Mouse (Mus musculus): Measurements from ENCODE around the gene Gm28230. TPM values are rescaled to one million over a fixed set of nuclear protein-coding genes. Genes with fewer than 3 reads are reported as not detected.

The Gm28230 gene
- total RNA-seq, 2 experiments from 2014 or later: not detected

DNA sequence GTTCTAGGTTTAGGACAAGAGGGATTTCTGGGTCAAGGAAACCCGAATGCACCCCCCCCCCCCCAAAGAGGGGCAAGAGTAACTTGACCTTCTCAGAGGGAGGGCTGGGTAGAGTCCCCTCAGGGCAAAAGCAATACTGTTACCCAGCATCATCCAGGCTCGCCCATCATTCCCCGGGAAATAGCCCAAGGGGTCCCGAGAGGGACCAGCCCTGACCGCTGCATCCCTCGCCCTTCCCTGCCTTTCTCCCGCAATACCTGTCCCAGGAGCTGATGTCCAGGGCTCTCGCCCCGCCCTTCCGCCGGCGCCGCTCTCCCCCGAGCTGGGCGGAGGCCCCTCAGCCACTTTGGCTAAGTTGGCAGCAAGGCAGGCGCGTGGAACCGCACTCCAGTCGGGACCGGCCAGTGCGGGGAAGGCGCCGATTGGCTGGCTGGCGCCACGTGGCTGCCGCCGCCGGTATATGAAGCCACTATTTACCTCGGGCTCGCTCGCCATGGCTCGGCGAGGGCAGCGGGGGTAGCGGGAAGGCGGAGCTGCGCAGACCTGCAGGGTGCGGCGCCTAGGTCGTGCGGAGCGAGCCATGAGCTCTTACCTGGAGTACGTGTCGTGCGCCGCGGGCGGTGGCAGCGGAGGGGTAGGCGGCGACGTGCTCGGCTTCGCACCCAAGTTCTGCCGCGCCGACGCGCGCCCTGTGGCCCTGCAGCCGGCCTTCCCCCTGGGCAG, 36.2 kb downstream of the Gm28230 start, which contains the start of gene Hoxd1:
Gene Hoxd1 (plus strand): TSS at position 459 of the 723 bp plus-strand sequence.
- DNase-seq (ENCODE audit: low spot score in 2 of 2): peak in 1 of 2 experiments; percentile 14

DNA sequence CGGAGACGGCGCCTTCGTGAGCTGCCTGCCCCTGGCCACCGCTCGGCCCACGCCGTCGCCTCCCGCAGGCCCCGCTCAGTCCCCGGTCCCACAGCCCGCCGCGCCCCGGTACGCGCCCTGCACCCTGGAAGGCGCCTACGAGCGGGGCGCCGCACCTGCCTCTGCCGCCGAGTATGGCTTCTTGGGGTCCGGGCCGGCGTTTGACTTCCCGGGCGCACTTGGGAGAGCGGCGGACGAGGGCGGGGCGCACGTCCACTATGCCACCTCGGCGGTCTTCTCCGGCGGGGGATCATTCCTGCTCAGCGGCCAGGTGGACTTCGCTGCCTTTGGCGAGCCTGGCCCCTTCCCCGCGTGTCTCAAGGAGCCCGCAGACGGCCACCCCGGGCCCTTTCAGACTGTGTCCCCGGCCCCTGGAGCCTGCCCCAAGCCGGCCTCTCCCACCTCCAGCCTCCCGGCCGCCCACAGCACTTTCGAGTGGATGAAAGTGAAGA, 36.8 kb downstream of the Gm28230 start:
- DNase-seq (ENCODE audit: low spot score in 2 of 2): no peak

DNA sequence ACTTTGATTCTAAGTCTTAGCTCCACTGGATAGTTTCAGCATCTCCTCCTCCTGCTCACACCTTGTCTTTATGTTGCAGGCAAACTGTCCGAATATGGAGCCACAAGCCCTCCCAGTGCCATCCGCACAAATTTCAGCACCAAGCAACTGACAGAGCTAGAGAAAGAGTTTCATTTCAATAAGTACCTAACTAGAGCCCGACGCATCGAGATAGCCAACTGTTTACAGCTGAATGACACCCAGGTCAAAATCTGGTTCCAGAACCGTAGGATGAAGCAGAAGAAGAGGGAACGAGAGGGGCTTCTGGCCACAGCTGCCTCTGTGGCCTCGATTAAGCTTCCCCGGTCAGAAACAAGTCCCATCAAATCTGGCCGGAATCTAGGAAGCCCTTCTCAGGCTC, 37.4 kb downstream of the Gm28230 start:
- no peak for DNase-seq (ENCODE audit: low spot score in 2 of 2)

DNA sequence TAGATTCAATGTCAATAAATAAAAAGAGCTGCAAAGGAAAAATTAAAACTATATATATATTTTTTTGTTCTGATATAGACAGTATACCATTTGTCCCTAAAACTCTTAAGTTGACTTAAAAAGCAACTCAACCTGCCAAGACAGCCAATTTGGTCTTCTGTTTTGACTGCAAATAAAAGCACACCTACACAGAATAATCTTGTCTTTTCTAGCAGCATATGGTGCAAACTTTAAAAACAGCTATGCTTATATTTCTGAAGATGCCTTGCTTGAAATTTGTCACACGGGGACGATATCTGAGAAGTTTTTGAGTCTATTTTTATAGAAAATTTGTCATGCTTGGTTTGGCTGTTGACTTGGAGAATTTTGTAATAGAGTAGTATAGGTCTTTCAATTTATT, 47.8 kb downstream of the Gm28230 start:
- DNase-seq (ENCODE audit: low spot score in 2 of 2): no peak

DNA sequence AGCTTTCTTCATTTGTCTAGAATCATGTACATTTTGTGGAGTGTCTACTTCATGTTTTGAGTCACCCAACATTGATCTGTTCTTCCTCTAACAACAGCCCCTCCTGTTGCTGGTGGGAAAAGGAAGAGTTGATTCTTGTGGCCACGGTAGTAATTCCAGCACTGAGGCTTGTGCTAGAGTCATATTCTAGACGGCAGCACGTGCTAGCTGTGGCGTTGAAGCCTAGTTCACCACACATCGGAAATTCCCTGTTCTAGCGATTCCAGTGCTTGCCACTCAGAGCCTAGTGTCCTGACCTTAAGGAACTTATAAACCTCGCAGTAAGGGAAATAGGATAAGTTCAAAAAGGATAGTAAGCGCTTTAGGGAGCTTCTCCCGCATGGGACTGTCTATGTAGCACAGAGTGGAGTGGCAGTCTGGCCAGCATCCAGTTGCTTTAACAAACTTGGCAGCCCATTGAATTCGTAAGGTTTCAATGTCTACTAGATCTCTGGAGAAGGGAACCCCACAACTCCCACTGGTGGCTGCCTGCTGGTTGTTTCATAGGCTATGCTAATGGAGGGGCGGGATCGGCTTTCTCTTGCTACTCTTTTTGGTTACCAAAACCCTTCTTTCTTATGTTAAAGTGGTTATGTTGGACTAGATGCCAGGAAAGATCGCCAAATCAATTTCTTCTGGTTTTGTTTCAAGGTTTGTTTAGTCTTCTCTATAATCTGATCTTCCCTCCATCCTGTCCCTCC, 51.2 kb downstream of the Gm28230 start:
- peak in 1 of 2 experiments; percentile 6 for DNase-seq (ENCODE audit: low spot score in 2 of 2)

DNA sequence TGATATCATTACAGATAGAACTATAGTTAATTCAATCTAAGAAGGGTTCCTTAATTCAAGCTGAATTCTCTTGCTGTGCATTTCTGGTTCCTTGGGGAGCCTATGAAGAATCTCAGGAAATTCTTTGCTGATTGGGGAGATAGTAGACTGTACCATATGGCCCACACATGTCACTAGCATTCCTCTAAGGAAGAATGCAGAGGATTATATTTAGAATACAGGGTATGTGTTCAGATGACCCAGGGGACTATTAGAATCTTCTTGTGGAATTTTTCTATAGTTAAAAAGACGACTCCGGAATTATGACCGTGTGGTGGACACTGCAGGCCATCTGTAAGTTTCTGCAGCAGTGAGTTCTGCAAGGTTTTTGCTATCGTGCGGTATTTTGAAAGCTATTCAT, 54.9 kb downstream of the Gm28230 start:
- no peak for DNase-seq (ENCODE audit: low spot score in 2 of 2)

DNA sequence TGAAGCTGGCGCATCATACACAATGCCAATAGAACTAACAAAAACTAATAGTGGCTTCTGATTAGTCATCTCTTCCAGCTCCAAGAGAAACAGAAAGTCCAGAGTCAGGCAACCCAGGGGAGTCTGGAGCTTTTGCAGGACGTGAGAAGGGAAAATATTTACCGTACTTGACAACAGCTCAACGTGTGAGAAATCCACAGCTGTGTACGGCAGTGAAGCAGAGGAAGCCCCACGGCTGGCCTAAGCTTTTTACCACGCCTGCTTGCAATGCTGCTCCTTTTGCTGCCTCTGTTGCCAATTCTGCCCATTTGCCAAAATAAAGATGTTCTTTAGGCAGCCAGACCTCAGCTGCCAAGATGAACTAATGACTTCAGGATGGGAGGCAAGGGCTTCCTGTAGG, 69.0 kb downstream of the Gm28230 start:
- DNase-seq (ENCODE audit: low spot score in 2 of 2): no peak

Small RNA genes lying within 50 kb of the gene (microRNA-seq; reads per million reads assigned to microRNA genes)
- gene Gm44463: 0 reads per million in 2 experiments
- gene Mir10b: 10.7 to 11.6 reads per million in 2 experiments

Other genes with a start within 250 kb of the Gm28230 start
- 10 to 100 TPM; 55.3 to 55.4 TPM for gene Lnpk, start 147.3 kb upstream of the Gm28230 start, total RNA-seq (2021)
- gene Evx2, start 67.2 kb upstream of the Gm28230 start, total RNA-seq (2021): not detected
- gene Hoxd13, start 58.4 kb upstream of the Gm28230 start, total RNA-seq (2021): not detected
- not detected for gene Hoxd12, start 51.7 kb upstream of the Gm28230 start, total RNA-seq (2021)
- not detected for gene Hoxd11, start 47.2 kb upstream of the Gm28230 start, total RNA-seq (2021)
- gene Hoxd10, start 34.8 kb upstream of the Gm28230 start, total RNA-seq (2021): not detected
- gene Hoxd9, start 29.0 kb upstream of the Gm28230 start, total RNA-seq (2021): not detected
- not detected for gene Hoxd8, start 22.1 kb upstream of the Gm28230 start, total RNA-seq (2021)
- gene Hoxd3, start 14.8 kb upstream of the Gm28230 start, total RNA-seq (2021): not detected
- not detected for gene Hoxd4, start 14.8 kb upstream of the Gm28230 start, total RNA-seq (2021)
- gene Hoxd1, start 36.3 kb downstream of the Gm28230 start, total RNA-seq (2021): under 1 TPM in 1 of 2 experiments, not detected in 1; 0.17 TPM
- 10 to 100 TPM; 36.5 to 43.4 TPM for gene Mtx2, start 99.1 kb downstream of the Gm28230 start, total RNA-seq (2021)